Mouse (Mus musculus) lung, postnatal 10 days (tissue): ENCODE results near the gene Dpagt1.
"Not testable (repeated sequence)": the region's sequence is repeated elsewhere in the genome, so short reads cannot be mapped to it uniquely, and the experiment has no call there.

ENCODE experiments used
- DNase-seq: peaks from one replicate; pipeline ENCODE4 v3.0.0; 2021

Dpagt1 gene

DNA sequence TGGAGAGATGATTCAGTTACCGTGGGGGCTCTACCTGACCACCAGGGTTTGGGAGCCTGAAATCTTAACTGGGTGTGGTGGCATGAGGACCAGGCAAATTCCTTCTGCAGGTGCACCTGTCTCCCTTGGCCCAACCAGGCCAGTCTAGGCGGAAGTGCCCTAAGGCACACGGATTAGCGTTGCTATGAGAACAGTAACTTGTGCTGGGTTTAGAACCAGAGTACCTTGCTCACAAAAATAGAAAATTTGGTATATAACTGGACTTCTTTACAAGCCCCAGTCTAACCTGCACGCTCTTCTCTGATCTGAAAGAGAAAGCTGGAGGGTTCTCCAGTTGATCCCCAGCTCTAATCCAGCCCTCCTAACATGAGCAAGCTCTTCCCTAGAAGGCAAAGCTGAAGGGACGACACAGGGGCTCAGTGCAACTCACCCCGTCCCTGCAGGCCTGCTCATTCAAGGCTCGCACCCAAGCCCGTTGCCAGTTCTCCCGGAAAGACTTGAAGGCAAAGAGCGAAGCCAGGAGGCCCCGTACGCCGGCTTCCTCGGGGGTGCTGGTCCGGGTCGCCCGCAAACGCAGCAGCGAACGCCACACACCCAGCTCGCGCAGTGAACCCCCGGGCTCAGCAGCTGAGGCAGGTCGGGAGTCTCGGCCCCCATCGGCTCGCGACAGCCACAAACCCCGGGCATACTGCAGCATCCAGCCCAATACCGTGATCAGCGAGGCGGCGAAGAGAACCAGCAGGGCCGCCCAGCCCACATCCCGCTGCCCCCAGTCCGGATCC lies 6.5 kb upstream of the Dpagt1 start:
- peak; percentile 39 for DNase-seq

DNA sequence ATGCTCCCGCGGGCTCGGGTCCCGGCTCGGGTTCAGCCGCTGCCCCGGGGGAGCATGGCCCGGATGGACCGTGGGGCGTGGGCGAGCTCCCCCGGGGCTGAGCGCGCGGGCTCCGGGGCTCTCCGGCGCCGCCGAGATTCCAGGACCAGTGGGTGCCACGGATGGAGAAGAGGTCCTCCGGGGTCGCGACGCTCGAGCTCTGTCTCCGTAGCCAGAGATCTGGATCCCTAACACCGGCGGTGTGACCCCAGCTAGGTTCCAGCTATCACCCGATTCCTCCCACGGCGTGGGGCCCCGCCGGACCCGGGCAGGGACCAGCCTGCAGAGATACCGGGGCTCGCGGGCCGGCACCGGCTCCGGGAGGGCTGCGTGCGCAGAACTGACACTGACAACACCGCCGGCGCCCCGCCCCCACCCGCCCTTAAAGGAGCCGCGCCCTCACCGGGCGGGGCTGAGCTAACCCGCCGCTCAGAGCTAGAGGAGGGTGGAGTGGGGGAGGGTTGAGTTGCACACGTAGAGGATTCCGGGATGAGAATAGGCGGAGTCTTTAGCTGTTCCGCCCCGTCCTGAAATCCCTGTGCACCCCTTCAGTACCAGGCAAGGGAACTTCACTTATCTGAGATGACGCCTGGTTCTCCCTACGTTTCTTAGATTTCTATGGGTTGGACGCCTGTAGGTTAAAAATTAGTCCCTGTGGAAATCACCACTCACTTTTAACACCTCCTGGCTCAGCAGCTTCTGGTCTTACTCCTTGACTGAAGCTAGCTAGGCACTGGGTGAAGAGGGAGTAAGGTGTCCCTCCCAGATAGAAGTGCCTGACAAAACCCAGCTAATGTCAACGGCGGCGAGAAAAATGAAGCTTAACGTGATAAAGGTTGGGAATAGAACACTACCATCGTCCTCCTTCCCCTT lies 5.7 kb upstream of the Dpagt1 start, which contains the start of gene C2cd2l:
C2cd2l (minus strand) TSS at position 399 of the 912 bp plus-strand sequence.
- peak; percentile 97 for DNase-seq

DNA sequence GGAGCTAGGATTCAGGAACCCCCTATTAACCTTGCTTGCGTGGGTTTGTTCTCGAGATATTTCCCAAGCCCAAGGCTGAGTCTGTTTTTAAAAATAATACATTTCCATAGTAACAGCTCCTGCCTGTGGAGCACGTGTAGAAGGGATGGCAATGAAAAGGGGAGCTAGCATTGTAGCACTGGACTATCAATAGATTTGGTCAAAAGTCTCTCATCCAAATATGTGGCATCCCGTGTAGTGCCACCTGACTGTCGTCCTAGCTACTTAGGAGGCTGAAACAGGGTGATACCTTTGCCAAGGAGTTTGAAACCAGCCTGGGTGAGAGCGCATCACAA lies 5.1 kb upstream of the Dpagt1 start:
- no peak for DNase-seq

DNA sequence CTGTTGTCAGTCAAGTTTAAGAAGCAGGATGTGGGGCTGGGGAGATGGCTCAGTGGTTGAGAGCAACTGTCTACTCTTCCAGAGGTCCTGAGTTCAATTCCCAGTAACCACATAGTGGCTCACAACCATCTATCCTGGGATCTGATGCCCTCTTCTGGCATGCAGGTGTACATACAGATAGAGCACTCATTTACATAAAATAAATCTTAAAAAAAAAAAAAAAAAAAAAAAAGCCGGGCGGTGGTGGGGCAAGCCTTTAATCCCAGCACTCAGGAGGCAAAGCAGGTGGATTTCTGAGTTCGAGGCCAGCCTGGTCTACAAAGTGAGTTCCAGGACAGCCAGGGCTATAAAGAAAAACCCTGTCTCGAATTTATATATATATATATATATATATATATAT lies 2.2 kb upstream of the Dpagt1 start:
- not testable (repeated sequence) for DNase-seq

DNA sequence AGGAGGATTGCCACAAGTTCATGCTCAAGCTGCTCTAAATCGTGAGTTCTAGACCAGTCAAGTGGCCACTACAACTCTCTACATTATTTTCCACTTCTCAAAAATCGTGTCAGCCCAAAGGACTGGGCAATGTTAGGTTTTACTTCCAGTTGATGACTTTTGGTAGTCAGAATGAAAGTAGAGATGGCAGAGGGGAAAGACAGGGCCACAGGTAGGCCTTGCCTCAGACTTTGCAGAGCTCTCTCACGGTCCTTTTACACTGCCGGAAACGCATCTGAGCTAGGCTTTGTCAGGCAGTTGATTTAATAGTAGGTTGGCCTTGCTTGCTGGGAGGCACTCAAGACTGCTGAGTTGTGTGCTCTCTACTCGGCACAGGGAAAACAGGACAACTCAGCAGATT lies 1.7 kb upstream of the Dpagt1 start:
- no peak for DNase-seq

DNA sequence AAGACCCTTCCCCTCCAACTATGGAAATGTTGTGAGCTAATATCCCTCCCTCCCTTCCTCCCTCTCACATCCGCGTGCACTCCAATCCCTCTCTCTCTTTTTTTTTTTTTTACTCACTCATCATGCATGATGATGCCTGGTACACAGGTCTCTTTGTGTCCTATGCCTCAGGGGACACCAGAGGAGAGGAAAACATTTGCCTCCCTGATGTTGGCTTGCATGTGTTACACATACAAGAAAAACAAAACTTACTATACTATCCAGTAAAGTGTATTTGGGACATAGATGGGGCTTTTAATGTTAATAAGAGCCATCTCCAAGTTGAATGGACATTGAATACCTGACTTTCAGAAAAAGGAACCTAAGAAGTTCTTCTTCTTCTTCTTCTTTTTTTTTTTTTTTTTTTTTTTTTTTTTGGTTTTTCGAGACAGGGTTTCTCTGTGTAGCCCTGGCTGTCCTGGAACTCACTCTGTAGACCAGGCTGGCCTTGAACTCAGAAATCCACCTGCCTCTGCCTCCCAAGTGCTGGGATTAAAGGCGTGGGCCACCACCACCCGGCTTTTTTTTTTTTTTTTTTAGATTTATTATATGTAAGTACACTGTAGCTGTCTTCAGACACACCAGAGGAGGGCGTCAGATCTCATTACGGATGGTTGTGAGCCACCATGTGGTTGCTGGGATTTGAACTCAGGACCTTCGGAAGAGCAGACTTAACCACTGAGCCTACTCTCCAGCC lies 619 bp upstream of the Dpagt1 start:
- DNase-seq: not testable (repeated sequence)

DNA sequence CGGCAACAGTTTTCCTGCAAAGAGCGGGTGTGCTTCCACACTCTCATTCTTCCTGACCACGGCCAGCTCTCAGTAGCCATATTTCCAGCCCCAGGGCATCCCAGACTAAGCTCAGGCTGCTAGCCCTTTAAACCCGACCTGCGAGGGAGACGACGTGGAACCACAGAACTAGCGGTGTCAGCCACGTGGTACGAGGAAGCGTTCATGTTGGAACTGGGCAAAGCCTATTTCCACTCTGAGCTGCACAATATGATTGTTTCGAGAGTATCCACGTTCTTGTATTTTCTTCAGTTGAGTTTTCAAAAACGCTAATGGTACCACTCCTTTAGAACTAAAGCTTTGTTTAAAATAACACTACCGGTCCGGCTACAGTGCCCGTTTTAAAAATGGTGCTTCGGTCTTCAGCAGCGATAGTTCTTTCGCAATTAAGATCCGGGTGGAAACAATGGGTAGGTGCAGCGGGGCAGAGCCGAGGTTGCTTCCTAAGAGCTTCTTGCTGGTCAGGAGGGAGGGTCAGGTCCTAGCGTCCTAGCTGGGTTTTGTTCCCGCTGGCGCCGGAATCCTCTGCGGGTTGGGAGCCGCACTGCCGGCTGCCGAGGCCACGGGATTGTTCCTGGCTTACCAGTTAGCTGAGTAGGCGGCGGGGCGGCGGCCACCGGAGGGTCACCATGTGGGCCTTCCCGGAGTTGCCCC lies 698 bp downstream of the Dpagt1 start:
- peak; percentile 91 for DNase-seq

DNA sequence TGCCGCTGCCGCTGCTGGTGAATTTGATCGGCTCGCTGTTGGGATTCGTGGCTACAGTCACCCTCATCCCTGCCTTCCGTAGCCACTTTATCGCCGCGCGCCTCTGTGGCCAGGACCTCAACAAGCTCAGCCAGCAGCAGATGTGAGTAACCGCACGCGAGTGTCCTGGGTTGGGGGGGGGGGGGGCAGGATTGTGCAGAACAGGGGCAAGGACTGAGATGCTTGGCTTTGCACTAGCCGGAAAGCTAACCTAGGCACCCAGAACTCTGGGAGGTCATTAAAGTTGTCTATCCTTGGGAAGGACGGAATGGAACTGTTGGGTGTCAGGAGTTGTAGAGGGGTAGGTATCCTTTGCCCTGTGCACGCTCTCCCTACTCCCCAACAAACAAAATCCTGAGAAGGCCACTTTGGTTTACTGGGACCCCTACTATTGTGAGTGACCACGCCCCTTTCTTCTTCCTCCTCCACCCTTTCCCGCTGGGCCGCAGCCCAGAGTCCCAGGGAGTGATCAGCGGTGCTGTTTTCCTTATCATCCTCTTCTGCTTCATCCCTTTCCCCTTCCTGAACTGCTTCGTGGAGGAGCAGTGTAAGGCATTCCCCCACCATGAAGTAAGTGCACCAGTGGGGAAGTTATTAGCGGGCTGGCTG lies 1.4 kb downstream of the Dpagt1 start:
- DNase-seq: peak; percentile 63

DNA sequence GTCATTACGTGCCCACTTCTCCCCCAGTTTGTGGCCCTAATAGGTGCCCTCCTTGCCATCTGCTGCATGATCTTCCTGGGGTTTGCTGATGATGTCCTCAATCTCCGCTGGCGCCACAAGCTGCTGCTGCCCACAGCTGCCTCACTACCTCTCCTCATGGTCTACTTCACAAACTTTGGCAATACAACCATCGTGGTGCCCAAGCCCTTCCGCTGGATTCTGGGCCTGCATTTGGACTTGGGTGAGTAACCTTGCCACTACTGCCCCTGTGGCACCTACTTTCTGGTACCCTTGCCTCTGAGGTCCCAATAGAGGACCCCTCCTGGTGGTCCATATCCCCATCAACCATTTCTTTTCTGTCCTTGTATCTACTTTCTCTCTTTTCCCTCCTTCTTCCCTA lies 2.1 kb downstream of the Dpagt1 start:
- no peak for DNase-seq

DNA sequence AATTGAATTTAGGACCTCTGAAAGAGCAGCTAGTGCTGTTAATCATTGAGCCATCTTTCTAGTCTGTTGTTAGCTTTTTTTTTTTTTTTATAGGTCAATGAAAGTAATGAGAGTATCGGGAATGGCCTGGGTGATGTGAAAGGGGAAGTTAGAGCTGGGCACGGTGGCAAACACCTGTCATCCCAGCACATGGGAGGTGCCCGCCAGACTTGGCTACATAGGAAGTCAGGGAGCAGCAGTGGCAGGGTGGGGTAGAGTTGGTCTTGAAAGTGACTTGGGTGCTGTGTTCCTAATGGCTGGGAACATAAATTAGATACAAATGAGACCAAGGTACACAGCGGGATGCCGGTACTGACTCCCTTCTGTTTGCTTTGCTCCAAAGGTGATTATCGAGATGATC lies 4.9 kb downstream of the Dpagt1 start:
- no peak for DNase-seq

DNA sequence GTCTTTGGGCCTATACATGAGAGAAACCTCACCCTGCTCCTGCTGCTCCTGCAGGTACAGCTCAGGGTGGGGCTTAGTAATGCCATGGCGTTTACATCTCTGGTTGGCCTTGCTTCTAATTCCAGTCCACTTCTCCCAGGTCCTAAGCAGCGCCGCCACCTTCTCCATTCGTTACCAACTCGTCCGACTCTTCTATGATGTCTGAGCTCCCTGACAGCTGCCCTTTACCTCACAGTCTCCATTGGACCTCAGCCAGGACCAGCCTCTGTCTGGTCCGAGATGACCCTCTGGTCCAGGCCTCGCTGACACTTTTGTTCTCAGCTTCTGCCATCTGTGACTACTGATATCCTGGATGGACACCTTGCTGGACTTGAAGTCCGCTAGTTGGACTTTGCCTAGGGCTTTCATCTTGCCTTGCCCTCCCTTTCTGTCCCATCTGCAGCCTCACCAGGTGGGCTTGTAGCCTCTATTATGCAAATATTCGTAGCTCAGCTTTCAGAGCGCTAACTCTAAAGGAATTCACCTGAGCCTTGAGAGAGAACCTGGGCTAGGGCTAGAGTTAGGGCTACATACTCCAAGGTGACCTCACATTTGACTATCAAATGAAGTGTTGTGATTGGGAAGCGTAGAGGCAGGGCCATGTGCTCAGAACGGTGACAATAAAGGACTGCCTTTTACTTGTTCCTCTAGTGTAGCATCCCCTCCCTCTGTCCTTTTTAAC lies 7.3 kb downstream of the Dpagt1 start:
- no peak for DNase-seq

DNA sequence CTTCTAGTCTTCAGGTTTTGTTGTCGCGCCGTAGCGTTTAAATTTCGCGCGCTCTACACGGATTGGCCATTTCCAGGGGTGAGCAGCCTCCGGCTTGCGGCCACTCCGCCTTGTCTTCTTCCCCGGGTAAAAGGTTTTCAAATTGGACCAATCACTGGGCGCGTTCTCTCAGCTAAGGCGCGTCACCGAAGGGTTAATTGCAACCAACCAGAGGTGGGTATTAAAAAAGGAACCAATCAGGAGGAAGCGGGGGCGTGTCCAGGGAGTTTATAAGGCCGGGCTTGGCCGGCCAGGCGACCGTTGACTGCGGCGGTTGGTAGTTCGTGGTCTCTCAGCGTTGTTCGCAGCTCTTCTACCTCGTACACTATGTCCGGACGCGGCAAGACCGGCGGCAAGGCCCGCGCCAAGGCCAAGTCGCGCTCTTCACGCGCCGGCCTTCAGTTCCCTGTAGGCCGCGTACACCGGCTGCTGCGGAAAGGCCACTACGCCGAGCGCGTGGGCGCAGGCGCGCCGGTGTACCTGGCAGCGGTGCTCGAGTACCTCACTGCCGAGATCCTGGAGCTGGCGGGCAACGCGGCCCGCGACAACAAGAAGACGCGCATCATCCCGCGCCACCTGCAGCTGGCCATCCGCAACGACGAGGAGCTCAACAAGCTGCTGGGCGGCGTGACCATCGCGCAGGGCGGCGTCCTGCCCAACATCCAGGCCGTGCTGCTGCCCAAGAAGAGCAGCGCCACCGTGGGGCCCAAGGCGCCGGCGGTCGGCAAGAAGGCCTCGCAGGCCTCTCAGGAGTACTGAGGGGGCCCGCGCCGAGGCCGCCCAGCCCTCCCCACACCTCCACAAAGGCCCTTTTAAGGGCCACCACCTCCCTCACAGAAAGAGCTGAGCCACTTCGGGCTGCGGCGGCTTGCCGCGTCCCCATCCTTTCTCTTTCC lies 8.8 kb downstream of the Dpagt1 start, which contains the start of gene H2afx:
H2afx (plus strand) TSS at position 299 of the 935 bp plus-strand sequence.
- peak; percentile 99 for DNase-seq

DNA sequence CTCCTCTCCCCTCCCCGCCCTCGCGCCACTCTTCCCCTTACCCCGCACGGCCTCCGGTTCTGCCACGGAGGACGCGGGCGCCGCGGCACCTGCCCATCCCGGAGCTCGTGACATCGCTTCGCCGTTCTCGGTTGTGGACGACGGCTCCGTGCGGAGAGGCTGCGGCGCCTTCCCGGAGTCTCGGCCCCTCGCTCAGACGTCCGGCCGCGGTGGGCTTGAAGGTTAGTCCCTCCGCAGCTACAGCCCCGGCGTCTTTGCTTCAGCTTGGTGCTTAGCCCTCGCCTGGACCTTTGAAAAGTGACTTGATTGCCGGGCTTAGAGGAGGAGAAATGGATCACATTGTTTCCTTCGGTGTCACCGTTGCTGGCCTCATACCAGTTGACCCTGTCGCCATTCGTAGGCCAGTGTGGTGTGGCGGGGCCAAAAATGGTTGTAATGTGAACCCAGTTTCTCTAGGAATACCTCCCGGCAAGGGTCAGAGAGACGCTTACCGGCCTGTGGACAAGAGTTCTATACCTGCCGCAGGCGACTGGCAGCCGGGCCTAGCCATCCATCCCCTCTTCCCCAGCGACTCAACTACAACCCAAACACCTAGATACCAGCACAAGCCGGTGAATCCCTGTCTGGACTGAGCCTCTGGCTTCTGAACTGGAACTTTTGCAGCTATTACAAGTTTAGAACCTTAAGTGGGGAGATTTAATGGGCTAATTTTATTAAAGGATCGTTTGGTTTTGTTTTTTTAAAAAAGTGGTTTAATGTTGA lies 9.7 kb downstream of the Dpagt1 start:
- DNase-seq: no peak

DNA sequence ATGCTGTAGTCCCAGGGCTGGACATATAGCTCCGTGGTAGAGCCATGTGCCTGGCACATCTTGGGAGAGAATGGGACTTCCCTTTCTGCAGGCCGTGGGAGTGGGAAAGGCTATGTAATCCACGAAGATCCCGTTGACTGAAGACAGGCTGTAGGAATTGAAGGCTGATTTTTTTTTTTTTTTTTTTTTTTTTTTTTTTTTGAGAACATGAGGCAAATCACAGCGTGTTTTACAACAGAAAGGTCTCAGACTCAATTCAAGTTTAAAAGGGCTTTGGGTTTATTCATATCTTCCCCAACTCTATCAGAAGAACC lies 10.2 kb downstream of the Dpagt1 start:
- no peak for DNase-seq

DNA sequence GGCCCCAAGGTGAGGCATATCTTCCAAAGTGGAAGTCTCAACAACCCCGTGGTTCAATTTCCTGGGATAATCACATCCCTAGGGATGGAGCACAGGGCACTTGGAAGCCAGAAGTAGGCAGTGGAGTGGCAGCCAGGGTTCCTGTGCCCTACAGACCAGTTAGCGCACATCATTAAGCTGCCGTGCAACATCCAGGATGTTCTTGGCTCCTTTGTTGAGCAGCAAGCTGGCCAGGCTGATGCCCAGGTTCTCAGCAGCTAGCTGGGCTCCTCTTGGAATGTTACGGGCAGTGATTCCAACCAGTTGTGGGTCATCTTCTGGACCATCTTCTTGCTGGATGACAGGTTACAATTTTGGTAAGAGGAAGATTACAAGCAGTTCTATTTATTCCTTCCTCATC lies 10.7 kb downstream of the Dpagt1 start:
- DNase-seq: not testable (repeated sequence)

DNA sequence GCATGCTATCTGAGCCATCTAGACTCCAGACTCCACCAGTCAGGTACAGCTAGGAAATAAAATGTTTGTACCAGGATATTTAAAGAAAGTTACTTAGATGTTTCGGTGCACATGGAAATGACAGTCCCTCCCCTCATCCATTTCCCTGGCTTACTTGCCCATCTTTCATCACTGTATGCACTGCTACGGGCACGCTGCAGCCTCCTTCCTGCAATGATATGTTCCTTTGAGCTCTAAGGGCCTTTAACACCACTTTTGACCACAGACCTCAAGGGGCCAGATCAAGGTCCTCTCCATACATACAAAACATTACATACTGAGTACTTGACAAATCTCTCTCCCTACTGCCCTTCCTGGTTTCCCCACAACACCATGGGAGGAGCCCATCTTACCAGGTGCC lies 11.1 kb downstream of the Dpagt1 start:
- DNase-seq: no peak

DNA sequence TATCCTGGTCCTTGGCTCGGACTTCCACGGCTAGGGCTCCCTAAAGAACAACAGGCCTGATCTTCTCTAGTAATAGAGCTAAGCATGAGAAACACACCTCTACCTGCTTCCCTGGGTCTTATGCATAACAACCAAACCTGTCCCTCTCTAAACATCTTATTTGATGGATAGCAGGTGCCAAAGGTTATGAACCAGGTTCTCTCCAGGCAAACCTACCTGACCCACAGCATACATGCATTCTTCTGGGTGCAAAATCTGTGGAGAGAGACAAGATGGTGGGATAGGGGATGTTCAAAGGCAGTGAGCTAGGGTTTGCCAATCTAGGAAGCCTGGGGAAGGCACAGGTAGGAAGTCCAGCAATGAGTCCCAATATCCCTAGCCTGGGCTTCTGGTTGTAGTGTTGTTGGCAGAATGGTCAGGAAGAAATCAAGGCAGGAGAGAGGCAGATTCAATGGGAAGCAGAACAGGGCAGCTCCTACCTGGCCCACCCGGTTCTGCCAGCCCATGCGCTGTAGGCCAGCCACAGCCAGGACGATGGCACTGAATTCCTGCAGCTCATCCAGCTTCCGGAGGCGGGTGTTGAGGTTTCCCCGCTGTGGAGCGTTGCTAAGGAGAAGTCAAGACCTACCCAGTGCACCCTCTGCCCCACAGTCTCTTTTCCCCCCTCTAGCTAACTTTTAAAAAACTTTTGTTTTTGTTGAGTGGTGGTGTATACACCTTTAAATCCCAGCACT lies 11.8 kb downstream of the Dpagt1 start:
- DNase-seq: no peak

DNA sequence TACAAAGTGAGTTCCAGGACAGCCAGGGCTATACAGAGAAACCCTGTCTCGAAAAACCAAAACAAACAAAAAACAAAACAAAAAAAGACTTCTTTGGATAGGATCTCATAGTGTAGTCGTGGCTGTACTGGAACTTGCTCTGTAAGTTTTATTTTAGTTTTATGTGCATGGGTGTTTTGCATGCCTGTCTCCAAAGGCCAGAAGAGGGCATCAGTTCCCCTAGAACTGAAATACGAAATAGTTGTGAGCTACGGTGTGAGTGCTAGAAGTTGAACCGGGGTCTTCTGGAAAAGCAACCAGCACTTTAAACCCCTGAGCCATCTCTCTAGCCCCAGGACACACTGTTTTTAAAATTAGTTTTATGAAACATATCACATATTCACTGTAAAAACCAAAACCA lies 12.8 kb downstream of the Dpagt1 start:
- no peak for DNase-seq

DNA sequence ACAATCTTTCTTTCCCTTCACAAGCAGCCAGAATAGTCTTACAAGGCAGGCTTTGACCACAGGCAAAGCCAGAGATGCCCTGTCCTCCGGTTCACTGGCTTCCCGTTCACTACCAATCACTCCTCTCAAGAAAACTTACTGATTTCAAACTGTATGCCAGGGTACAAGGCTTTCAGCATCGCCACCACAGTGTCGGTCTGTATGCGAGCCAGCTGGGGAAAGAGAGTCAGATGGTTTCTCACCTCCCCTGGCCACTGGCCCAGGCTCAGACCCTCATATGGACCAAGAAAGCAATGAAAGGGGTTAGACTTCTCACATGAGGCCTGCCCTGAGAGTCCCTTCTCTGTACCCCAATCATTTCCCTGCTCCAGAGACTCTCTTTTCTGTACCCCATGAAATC lies 15.7 kb downstream of the Dpagt1 start:
- DNase-seq: no peak
